Mouse (Mus musculus) liver, embryonic 15.5 days (tissue): ENCODE data around the gene Prkacb. TPM values are rescaled to one million over a fixed set of nuclear protein-coding genes. Genes with fewer than 3 reads are reported as not detected.

Experiments
- ATAC-seq: fragments of 200-750 bp; cut with Nextera tagmentation; 2 replicates; pipeline ENCODE4 v1.8.0; 2017; ENCODE audit warnings: moderate number of reproducible peaks, mild to moderate bottlenecking, moderate library complexity; ENCODE audit not compliant: insufficient read depth
- H3K27ac ChIP-seq: fragments of 300-500 bp; sonication (generic); replicated peaks from 2 replicates; pipeline ENCODE4 v1.5.1; 2015; ENCODE audit warnings: mild to moderate bottlenecking, inconsistent platforms
- H3K27me3 ChIP-seq: fragments of 300-500 bp; sonication (generic); 2 replicates; pipeline ENCODE4 v1.6.1; 2015; ENCODE audit warnings: mild to moderate bottlenecking, inconsistent platforms
- H3K36me3 ChIP-seq: fragments of 300-500 bp; sonication (generic); replicated peaks from 2 replicates; pipeline ENCODE4 v1.6.1; 2015; ENCODE audit warnings: moderate library complexity, mild to moderate bottlenecking, inconsistent platforms
- H3K4me1 ChIP-seq: fragments of 300-500 bp; sonication (generic); replicated peaks from 2 replicates; pipeline ENCODE4 v1.6.1; 2015; ENCODE audit warnings: inconsistent platforms
- H3K4me2 ChIP-seq: fragments of 300-500 bp; sonication (generic); 2 replicates; pipeline ENCODE4 v1.6.1; 2015; ENCODE audit warnings: moderate library complexity, mild to moderate bottlenecking, inconsistent platforms
- H3K4me3 ChIP-seq: fragments of 300-500 bp; sonication (generic); replicated peaks from 2 replicates; pipeline ENCODE4 v1.5.1; 2015; ENCODE audit warnings: mild to moderate bottlenecking, inconsistent platforms
- H3K9ac ChIP-seq: fragments of 300-500 bp; sonication (generic); 2 replicates; pipeline ENCODE4 v1.6.1; 2015; ENCODE audit warnings: moderate library complexity, mild to moderate bottlenecking, inconsistent platforms
- H3K9me3 ChIP-seq: fragments of 300-500 bp; sonication (generic); replicated peaks from 2 replicates; pipeline ENCODE4 v1.6.1; 2016; ENCODE audit warnings: inconsistent platforms
- WGBS: fragments of 180-500 bp; shearing (Covaris S2); methylation state at CpG from one replicate; pipeline ENCODE4 v1.1.7; 2015; ENCODE audit warnings: mixed read lengths; ENCODE audit not compliant: insufficient replicate concordance; 5-methylcytosine and 5-hydroxymethylcytosine counted together
- polyA plus RNA-seq: library from polyadenylated mRNA; unstranded; fragments of >200 nt; fragmentation: Nextera tagmentation; extraction: Ambion mirVana; gene quantifications from 2 replicates; pipeline ENCODE4 v1.2.1, GENCODE M21; 2015

Gene Prkacb
- polyA plus RNA-seq, 1 experiment from 2014 or later, result 13.0 TPM

GRCm38 (mm10) chr3:146712305-146712704 lies 100.5 kb downstream of the Prkacb start:
- no peak overlapping the region for H3K9ac ChIP-seq
- no peak overlapping the region for H3K4me2 ChIP-seq
- WGBS, result 59% methylated on average over 7 of the region's 7 CpGs
- H3K27me3 ChIP-seq, result no peaks in the 10 kb centered on the region
- no peak overlapping the region for H3K27ac ChIP-seq
- no peaks in the 10 kb centered on the region for H3K36me3 ChIP-seq
- no peaks in the 10 kb centered on the region for H3K9me3 ChIP-seq
- H3K4me1 ChIP-seq, result no peaks in the 10 kb centered on the region
- ATAC-seq, result no peak
- no peak overlapping the region for H3K4me3 ChIP-seq

DNA sequence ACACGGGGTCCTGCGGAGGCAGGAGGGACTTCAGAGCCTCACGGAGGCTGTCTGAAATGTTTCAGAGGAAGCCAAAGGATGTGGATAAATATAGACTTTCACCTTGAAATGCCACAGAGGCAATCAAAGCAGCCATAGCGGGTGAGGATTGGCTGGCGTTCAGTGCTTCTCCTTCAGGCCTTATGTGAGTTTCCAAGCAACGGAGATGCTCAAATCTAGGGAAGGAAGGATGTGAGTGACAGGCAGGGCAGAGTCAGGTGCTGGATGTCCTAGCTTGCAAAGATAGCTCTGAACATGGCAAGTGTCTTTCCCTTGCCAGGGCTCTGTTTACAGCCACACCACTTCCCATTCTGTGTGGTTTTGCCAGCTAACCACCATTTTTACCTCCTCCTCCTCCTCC lies 101.2 kb downstream of the Prkacb start:
- 41% methylated on average over 6 of the region's 6 CpGs for WGBS
- Histone ChIP-seq H3K27ac (no peak overlapping the region), H3K9ac (no peak overlapping the region), H3K4me2 (no peak overlapping the region), H3K4me1 (no peaks in the 10 kb centered on the region), H3K36me3 (no peaks in the 10 kb centered on the region), H3K9me3 (no peaks in the 10 kb centered on the region), H3K4me3 (no peak overlapping the region), H3K27me3 (no peaks in the 10 kb centered on the region)
- ATAC-seq, result no peak

DNA sequence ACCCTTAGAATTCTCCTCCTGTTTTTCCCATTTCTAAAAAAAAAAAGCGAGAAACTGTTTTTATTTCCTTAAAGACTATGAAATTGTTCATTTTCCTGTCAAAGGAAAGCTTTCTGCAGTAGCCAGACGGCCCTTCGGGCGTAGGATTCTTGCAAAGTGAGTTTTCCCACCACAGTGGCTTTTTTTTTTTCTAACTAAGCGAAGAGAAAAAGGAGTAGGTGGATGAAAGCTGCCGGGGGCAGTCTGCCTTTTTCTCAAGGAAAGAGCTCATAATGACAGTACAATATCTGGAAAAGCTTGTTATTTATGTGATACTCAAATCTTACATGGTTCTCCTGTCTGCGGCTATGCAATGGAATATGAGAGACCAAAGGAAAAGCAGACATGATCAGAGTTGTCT lies 101.7 kb downstream of the Prkacb start:
- no peaks in the 10 kb centered on the region for H3K9me3 ChIP-seq
- H3K27ac ChIP-seq, result no peak overlapping the region
- no peak overlapping the region for H3K9ac ChIP-seq
- H3K27me3 ChIP-seq, result no peaks in the 10 kb centered on the region
- 73% methylated on average over 7 of the region's 7 CpGs for WGBS
- no peak overlapping the region for H3K4me3 ChIP-seq
- H3K36me3 ChIP-seq, result no peaks in the 10 kb centered on the region
- no peak for ATAC-seq
- H3K4me1 ChIP-seq, result no peaks in the 10 kb centered on the region
- no peak overlapping the region for H3K4me2 ChIP-seq

- H3K27me3 ChIP-seq, result no peaks in the 10 kb centered on the region
- ATAC-seq, result no peak
- 61% methylated on average over 1 of the region's 1 CpGs for WGBS
Observed at GRCm38 (mm10) chr3:146709086-146709485, 103.7 kb downstream of the Prkacb start.

GRCm38 (mm10) chr3:146708381-146708780 lies 104.4 kb downstream of the Prkacb start:
- no peaks in the 10 kb centered on the region for H3K36me3 ChIP-seq
- 0 out of 2 replicates have a peak overlapping the region, but pooled peaks have one; percentile 1 for H3K27ac ChIP-seq
- H3K9ac ChIP-seq, result no peak overlapping the region
- no peaks in the 10 kb centered on the region for H3K4me1 ChIP-seq
- no peaks in the 10 kb centered on the region for H3K27me3 ChIP-seq
- peak; percentile 71 for ATAC-seq
- H3K4me2 ChIP-seq, result no peak overlapping the region
- no peak overlapping the region for H3K4me3 ChIP-seq
- H3K9me3 ChIP-seq, result no peaks in the 10 kb centered on the region
- WGBS, result 50% methylated on average over 3 of the region's 3 CpGs

More at GRCm38 (mm10) chr3:146709086-146709485, 103.7 kb downstream of the Prkacb start:
- Histone ChIP-seq H3K9me3 (no peaks in the 10 kb centered on the region), H3K4me3 (no peak overlapping the region), H3K27ac (0 out of 2 replicates have a peak overlapping the region, but pooled peaks have one; percentile 1), H3K4me2 (no peak overlapping the region), H3K36me3 (no peaks in the 10 kb centered on the region), H3K4me1 (no peaks in the 10 kb centered on the region), H3K9ac (no peak overlapping the region)

DNA sequence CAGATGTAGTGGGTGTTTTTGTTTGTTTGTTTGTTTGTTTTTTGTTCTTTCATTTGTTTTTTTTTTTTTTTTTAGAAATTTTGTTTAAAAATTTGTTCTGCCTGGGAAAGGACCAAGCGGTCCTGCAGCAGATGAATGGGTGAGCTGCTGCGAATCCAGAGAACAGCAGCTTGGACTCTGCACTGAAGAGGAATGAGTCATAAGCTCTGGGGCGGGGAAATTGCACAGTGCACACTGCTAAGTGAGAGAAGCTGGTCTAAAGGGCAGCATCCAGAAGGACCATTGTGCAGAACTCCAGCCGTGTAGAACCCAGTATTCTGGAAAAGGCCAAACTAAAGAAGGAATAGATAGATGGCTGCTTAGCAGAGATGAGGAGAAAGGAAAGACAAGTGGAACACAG lies 108.7 kb downstream of the Prkacb start:
- no peak overlapping the region for H3K4me3 ChIP-seq
- peaks cover 17% of the 10 kb centered on the region for H3K4me1 ChIP-seq
- no peaks in the 10 kb centered on the region for H3K27me3 ChIP-seq
- no peak overlapping the region for H3K4me2 ChIP-seq
- ATAC-seq, result no peak
- H3K9me3 ChIP-seq, result no peaks in the 10 kb centered on the region
- no peak overlapping the region for H3K9ac ChIP-seq
- WGBS, result 71% methylated on average over 4 of the region's 4 CpGs
- H3K36me3 ChIP-seq, result no peaks in the 10 kb centered on the region
- H3K27ac ChIP-seq, result no peak overlapping the region

DNA sequence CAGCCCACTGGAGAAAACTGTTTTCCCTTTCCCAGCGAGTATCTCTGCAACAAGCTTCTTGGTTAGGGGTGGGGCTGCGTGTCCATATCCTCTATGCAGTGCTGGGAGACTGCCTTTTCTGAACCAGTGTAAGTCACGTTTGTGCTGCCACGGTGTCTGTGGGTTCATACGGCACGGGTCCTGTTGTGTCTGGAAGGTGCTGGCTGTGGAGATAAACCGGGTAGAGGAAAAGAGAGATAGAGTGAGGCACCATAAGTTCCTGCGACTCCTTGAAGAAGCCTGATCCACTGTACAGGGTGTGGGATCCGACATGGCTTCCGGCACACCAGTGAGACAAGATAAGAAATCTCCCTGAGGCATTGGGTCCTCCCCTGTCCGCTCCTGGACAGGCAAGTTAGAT lies 112.7 kb downstream of the Prkacb start:
- peak overlapping the region; percentile 23 for H3K4me3 ChIP-seq
- H3K27ac ChIP-seq, result peak overlapping the region; percentile 64
- peak; percentile 96 for ATAC-seq
- no peaks in the 10 kb centered on the region for H3K36me3 ChIP-seq
- H3K4me2 ChIP-seq, result peak overlapping the region; percentile 68
- peak overlapping the region; percentile 18; the same call in 1 of the 2 replicates for H3K9ac ChIP-seq
- 11% methylated on average over 11 of the region's 11 CpGs for WGBS
- H3K4me1 ChIP-seq, result peaks cover 26% of the 10 kb centered on the region
- H3K27me3 ChIP-seq, result no peaks in the 10 kb centered on the region
- H3K9me3 ChIP-seq, result no peaks in the 10 kb centered on the region

GRCm38 (mm10) chr3:146698982-146699381 lies 113.8 kb downstream of the Prkacb start:
- H3K27me3 ChIP-seq, result no peaks in the 10 kb centered on the region
- no peak overlapping the region for H3K4me3 ChIP-seq
- no peak overlapping the region for H3K9ac ChIP-seq
- WGBS, result 26% methylated on average over 11 of the region's 11 CpGs
- peaks cover 26% of the 10 kb centered on the region for H3K4me1 ChIP-seq
- no peaks in the 10 kb centered on the region for H3K9me3 ChIP-seq
- no peak overlapping the region for H3K27ac ChIP-seq
- H3K4me2 ChIP-seq, result peak overlapping the region; percentile 68; the same call in 1 of the 2 replicates
- no peaks in the 10 kb centered on the region for H3K36me3 ChIP-seq
- ATAC-seq, result peak; percentile 26; the same call in 1 of the 2 replicates

GRCm38 (mm10) chr3:146692547-146692946 lies 120.2 kb downstream of the Prkacb start:
- H3K4me3 ChIP-seq, result no peak overlapping the region
- H3K36me3 ChIP-seq, result no peaks in the 10 kb centered on the region
- H3K4me2 ChIP-seq, result no peak overlapping the region
- H3K27ac ChIP-seq, result no peak overlapping the region
- H3K9me3 ChIP-seq, result no peaks in the 10 kb centered on the region
- no peaks in the 10 kb centered on the region for H3K4me1 ChIP-seq
- no peak overlapping the region for H3K9ac ChIP-seq
- ATAC-seq, result no peak
- no peaks in the 10 kb centered on the region for H3K27me3 ChIP-seq
- WGBS, result 65% methylated on average over 5 of the region's 5 CpGs

DNA sequence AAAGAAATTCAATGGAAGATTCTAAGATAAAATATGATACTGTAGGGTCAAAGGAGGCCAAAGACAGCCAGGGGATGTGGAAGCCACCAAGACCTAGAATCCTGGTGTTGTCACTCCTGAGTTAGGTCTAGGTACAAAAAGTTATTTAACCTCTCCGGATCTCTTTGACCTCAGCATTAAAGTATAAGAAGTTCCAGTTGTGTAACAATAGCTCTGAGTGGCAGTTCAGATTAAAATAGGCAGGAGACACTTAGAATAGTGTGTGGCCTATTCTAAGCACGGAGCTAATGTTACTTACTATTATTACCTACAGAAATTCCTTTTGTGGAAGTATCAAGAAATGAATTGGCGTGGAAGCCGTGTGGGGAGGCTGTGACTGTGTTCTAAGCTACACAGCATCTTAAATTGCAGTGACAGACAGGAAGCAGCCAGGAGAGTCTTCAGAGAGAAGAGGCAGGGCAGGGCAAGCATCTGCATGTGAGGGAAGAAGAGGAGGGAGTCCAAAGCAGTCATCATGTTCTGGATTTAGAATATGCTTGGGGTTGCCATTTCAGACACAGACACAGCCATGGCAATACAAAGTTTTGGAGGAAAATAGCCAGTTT lies 125.6 kb downstream of the Prkacb start:
- no peak overlapping the region for H3K27ac ChIP-seq
- no peak overlapping the region for H3K9ac ChIP-seq
- no peak overlapping the region for H3K4me2 ChIP-seq
- 63% methylated on average over 4 of the region's 4 CpGs for WGBS
- H3K9me3 ChIP-seq, result no peaks in the 10 kb centered on the region
- no peaks in the 10 kb centered on the region for H3K36me3 ChIP-seq
- peaks cover 26% of the 10 kb centered on the region for H3K27me3 ChIP-seq
- peaks cover 29% of the 10 kb centered on the region for H3K4me1 ChIP-seq
- H3K4me3 ChIP-seq, result no peak overlapping the region
- no peak for ATAC-seq

DNA sequence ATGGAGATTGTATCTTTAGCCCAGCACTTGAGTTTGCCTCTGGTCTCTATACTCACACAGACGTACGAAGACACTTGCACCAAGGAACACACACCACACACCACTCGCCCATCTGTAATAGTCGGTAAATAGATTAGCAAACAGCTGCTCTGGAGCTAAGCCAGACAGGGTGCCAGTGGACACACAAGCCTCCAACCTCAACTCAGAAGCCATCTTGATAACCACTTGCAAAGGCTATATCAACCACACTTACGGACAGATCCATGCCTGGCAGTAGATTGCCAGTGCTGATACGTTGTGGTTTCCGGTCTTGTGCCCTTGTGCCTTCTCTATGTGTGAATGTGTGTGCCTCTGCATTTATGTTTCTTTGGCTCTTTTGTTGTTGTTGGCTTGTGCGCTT lies 126.4 kb downstream of the Prkacb start:
- Histone ChIP-seq H3K27me3 (peaks cover 26% of the 10 kb centered on the region), H3K4me3 (no peak overlapping the region), H3K9ac (no peak overlapping the region), H3K9me3 (no peaks in the 10 kb centered on the region), H3K36me3 (no peaks in the 10 kb centered on the region), H3K4me1 (peaks cover 29% of the 10 kb centered on the region), H3K4me2 (no peak overlapping the region), H3K27ac (no peak overlapping the region)
- ATAC-seq, result peak; percentile 51
- 25% methylated on average over 8 of the region's 8 CpGs for WGBS
